Mouse (Mus musculus) embryo, embryonic 9.5 days (tissue): ENCODE measurements around the gene Olfr557.

Experiments used
- DNase-seq: peaks from one replicate; pipeline ENCODE4 v3.0.0-alpha.2; 2017; ENCODE audit errors: extremely low spot score

Olfr557 gene

DNA sequence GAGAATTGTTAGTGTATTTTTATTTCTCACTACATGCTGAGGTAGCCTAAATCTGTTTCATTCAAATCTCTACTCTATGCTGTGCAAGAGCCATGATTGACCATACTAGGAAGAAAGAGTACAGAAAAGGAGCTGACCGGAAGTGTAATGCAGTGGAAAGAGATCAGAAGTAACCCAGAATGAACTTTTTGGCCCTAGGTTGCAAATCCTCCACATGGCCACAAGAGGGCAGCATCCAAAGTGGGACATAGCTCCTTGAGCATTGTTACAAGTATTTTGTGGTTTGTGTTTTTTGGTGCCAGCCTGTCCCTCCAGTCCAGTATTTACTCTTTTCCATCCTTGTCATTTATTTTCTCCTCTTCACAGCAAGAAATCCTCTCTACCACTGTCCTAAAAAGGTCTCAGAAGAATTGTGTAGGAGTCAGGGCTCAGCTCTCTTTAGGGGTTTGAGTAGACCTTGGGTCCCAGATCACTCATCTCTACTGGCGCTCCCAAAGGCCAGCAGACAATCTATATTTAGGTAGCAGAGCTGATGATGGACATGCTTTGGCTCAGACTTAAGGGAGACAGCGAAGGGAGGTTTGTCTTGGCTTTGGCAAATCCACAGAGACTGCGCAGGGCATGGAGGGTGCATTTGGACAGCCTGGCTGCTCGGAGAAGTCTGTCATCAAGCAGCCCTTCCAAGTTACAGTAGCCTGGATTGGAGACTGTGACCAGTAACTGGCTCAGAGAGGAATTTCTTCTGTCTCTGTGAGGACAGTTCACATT lies at the start of gene Olfr557:
Gene Olfr557, plus strand, starts transcription at position 553 of the 768 bp plus-strand sequence.
- peak; percentile 37 for DNase-seq

DNA sequence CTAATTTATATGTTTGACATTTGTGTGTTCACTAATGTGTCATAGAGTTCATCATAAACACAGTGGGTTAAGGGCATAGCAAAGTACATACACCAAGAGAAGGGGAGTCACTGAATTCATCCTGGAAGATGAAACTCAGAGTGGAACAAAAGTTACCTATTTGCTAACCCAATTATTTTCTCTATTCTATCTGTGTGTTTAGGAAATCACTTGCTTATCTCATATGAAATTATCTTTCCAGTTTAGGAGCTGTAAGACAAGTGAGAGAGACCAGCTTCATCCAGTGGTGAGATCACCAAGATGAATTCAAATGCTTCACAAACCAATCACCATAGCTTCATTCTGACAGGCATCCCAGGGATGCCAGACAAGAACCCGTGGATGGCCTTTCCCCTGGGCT lies 37.2 kb upstream of the Olfr557 start, which contains the start of gene Olfr555:
Gene Olfr555, plus strand, starts transcription at position 301 of the 400 bp plus-strand sequence.
- DNase-seq, result no peak

DNA sequence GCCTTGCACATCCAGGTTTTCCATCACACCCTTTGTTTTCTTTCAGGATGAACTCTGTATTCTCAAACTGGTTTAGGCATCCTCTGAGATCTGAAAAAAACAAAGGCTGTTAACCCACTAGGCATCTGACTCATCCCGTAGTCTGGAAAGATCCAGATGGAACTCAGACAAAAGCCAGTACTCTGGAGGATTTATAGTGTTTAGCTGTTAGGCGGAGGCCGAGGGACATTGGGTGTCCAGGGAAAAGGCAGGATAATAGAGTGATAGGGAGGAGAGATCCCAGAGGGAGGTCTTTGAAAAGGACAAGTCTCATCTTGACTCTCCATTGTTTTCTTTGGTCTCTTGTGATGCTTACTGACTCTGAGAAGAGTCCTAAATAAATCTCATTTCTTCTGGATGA lies 31.1 kb upstream of the Olfr557 start, which contains the start of gene Olfr556:
Gene Olfr556, plus strand, starts transcription at position 301 of the 400 bp plus-strand sequence.
- DNase-seq, result no peak

DNA sequence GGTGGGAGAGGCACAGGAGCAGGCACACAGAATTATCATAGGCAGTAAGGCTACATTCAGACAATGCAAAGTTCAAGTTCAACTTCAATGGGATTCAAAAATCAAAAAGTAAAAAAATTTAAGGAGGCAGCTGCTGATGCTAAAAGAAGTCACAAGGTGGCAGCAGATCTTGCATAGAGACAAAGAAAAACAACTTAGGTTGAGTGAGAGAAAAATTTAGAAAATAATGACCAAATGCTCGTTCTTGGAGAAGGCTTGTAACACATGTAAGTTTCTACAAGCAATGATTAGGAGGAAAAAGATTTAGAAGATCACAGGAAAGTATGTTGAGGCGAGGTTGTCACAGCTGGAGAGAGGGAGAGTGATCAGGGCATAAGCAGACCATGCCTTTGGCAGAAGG lies 30.3 kb upstream of the Olfr557 start:
- no peak for DNase-seq

DNA sequence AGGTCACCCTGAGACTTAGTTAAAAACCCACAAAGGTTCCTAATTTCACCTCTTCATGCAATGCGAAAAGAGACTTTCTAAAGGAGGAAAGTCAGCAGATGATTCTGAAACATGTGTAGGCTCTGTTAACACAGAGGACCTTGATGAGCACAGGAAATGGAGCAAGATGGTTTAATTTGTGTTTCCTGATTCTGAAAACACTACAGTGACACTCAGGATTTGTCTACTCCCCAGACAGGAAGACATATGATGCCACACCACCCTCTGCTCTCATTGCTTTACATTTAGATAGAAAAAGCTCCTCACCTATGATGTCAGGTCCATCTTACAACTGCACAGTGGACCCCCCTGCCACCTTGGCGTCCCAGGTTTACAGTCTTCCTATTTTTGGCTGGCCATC lies 19.5 kb upstream of the Olfr557 start:
- no peak for DNase-seq

GRCm38 (mm10) chr7:102681916-102682315 lies 13.8 kb upstream of the Olfr557 start:
- no peak for DNase-seq

DNA sequence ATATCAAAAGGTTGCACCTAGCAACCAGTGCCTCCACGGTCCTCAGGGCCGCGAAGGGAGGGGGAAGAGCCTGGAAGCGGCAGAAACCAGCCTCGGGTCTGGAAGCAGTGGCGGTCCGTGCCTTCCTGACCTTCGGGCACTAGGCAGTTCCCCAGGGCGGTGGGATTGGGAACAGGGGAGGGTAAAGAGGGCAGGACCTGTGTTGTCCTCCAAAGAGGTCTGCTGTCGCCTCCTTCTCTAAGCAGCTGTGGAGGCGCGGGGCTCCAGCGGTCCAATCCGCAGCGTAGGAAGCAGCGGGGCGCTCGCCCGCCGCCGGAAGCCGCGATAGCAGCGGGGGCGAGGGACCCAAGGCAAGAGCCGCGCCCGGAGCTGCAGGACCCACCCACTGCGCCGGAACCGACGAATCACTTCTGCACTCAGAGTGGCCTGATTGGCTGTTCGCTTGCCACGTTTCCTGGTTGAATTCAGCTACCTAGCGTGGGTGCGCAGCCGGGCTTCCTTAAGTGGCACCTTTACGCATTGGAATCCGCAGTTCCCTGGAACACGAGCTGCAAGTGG lies 8.7 kb upstream of the Olfr557 start, which contains the start of gene Trim68:
Gene Trim68, minus strand, starts transcription at position 384 of the 558 bp plus-strand sequence.
- peak; percentile 88 for DNase-seq

DNA sequence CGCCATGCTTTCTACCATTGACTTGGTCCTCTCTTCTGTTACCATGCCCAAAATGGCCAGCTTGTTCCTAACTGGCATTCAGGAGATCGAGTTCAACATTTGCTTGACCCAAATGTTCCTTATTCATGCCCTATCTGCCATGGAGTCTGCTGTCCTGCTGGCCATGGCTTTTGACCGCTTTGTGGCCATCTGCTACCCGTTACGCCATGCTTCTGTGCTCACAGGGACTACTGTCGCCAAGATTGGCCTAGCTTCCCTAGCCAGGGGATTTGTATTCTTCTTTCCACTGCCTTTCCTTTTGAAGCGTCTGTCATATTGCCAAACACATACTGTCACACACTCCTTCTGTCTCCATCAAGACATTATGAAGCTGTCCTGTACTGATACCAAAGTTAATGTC lies 2.8 kb downstream of the Olfr557 start:
- DNase-seq, result no peak

GRCm38 (mm10) chr7:102701915-102702314 lies 6.2 kb downstream of the Olfr557 start, which contains the start of gene Olfr558:
Olfr558 (plus strand) TSS chr7:102702215.
- DNase-seq, result no peak

DNA sequence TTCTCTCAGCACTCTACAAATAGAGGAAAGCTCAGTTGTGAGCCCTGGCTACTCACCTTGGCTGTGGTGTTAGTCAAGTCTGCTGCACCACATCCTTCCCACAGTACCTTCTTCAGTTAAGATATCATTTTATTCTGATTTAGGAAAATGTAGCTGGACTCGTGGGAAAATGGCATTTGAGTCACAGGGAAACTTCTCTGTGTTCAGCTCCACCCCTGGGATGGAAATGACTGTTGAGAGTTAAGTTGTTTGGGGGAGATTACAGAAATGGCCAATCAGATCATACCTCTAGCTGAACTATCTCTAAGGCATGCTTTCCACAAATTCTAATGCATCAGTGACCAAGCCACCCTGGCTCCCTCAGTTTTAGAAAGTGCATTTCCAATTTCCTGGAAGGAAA lies 23.3 kb downstream of the Olfr557 start, which contains the start of gene Olfr33:
Gene Olfr33, minus strand, starts transcription at position 101 of the 400 bp plus-strand sequence.
- DNase-seq, result no peak

DNA sequence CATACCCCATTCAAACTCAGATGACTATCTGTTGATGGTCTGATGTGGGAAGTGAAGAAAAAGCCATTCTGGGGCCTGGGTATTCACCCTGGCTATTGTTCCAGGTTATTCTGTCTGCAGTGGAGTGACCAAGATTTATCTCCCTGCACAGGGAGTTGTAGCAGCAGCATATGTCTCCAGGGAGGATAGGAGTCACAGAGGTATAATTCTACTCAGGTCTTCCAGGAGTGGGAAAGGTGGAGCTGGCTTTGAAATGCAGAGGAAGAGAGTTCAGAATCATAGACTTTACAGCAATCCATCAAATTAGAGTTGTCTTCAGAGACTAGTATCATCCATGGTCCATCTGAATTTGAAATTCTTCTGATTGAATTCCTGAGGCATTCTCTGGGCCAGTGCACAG lies 31.7 kb downstream of the Olfr557 start, which contains the start of gene Olfr559:
Gene Olfr559, minus strand, starts transcription at position 101 of the 400 bp plus-strand sequence.
- no peak for DNase-seq

- no peak for DNase-seq
Observed at GRCm38 (mm10) chr7:102733793-102734192, 38.1 kb downstream of the Olfr557 start.

- no peak for DNase-seq
Observed at GRCm38 (mm10) chr7:102737705-102738104, 42.0 kb downstream of the Olfr557 start.
